Mouse (Mus musculus): ENCODE measurements around the gene Gm49366.
"Not testable (repeated sequence)": the region's sequence is repeated elsewhere in the genome, so short reads cannot be mapped to it uniquely, and the experiment has no call there.

The Gm49366 gene

DNA sequence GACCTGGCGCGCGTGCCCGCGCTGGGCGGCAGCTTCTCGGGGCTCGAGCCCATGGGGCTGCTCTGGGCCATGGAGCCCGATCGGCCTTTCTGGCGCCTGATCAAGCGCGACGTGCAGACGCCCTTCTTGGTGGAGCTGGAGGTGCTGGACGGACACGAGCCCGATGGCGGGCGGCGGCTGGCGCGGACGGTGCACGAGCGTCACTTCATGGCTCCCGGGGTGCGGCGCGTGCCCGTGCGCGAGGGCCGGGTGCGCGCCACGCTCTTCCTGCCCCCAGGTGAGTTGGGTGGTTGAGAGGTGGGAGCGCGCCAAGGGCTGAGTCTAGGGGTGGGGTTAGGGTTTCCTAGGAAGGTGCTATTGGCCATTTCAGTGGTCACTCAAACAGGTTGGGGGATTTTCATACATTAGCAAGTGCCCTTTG, at the start of gene Gm49366:
Gene Gm49366 (plus strand): TSS at position 245 of the 421 bp plus-strand sequence.
- not testable (repeated sequence) for DNase-seq (ENCODE audit: low read depth, low spot score); H3K36me3 ChIP-seq (ENCODE audit: control insufficient read depth, insufficient read depth, low read length, poor library complexity, severe bottlenecking)

DNA sequence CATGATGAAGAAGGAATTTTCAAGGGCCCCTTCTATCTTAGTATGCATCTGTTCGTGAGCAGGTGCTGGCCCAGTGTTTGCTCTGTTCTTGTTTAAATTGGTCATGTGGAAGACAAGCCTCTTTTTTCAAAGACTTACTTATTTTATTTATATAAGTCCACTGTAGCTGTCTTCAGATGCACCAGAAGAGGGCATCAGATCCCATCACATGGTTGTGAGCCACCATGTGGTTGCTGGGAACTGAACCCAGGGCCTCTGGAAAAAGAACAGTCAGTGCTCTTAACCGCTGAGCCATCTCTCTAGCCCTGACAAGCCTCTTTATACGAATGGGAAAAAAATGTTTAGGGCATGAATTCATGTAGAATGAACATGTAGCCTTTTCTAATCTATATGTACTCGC, 49.4 kb upstream of the Gm49366 start:
- no peak for DNase-seq (ENCODE audit: low read depth, low spot score)
- Histone ChIP-seq H3K36me3 (ENCODE audit: control insufficient read depth, insufficient read depth, low read length, poor library complexity, severe bottlenecking) (peaks cover 7% of the 10 kb centered on the region; the same call in 1 of the 2 replicates), H3K27me3 (ENCODE audit: control insufficient read depth, insufficient read depth, low read length, poor library complexity, severe bottlenecking) (no peaks in the 10 kb centered on the region)

More for the DNA sequence above, at the start of gene Gm49366:
- H3K27me3 ChIP-seq (ENCODE audit: control insufficient read depth, insufficient read depth, low read length, poor library complexity, severe bottlenecking) = not testable (repeated sequence)

DNA sequence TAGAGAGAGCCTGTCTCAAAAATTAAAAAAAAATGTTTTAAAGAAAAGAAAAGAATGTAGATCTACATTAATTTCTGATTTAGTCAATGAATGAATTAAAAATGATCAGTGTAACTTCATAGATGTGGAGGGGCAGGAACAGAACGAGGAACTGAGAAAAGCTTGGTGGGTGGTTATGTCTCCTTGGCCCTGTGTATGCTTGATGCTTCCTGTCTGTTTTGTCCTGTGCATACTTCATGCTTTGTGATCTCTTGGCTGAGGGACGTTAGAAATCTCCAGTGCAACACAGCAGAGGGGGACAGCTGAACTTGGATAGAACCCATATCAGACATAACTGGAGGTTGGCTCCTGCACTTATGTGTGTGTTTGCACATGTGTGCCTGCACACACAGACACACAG, 41.5 kb upstream of the Gm49366 start:
- H3K36me3 ChIP-seq (ENCODE audit: control insufficient read depth, insufficient read depth, low read length, poor library complexity, severe bottlenecking) = 0 out of 2 replicates have a peak, but pooled peaks cover 4% of the 10 kb centered on the region
- H3K27me3 ChIP-seq (ENCODE audit: control insufficient read depth, insufficient read depth, low read length, poor library complexity, severe bottlenecking) = no peaks in the 10 kb centered on the region
- DNase-seq (ENCODE audit: low read depth, low spot score) = peak; percentile 54

DNA sequence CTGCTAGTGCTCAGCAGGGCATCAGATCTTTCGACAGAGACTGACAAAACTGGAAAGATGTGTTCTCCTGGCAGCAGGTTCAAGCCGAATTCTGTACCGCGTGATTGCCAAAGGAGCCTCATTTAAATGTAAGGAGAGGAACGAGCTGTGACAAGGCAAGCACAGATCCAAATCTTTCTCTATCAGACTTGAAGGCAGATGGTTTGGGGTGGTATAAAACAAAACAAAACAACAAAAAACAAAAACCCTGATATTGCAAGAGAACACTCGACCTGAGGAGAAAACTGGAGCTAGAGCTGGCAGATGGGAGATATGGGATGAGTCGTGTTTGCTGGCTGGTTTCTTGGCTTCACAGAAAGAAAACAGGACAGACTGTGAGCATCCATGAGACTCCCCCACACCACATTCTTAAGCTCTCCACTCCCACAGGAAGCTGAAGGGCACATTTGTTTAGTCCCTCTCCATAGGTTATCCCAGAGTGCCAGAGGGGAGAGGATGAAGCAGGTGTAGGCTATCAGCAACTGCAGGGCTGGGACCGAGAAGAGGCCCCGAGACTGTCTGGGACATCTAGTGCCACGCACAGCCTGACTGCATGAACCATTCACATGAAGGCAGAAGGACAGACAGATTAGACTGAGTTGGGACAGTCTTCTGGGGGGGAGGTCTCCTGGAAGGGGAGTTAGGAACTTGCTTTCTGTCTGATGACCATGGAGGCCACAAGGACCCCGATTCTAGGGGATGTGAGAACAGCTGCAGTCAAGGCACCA, 40.2 kb upstream of the Gm49366 start:
- DNase-seq (ENCODE audit: low read depth, low spot score) = no peak
- Histone ChIP-seq H3K36me3 (ENCODE audit: control insufficient read depth, insufficient read depth, low read length, poor library complexity, severe bottlenecking) (0 out of 2 replicates have a peak, but pooled peaks cover 4% of the 10 kb centered on the region), H3K27me3 (ENCODE audit: control insufficient read depth, insufficient read depth, low read length, poor library complexity, severe bottlenecking) (no peaks in the 10 kb centered on the region)

DNA sequence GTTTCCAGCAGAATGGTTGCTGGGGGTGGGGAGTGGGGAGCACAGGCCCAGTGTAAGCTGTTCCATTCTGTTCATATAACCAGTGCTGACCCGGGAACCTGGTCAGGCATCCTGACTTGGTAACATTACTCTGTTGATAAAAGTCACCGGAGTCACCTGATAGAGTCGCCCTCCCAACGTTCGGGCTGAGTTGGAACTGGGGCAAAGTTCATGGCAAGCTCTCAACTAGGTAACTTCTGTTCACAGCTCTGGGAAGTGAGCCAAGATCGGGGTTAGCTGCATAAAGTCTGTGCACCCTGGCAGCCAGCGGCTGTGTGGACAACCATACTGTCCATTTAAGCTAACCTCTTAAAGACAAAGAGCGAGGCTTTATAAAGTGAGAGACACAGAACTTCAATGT, 39.5 kb upstream of the Gm49366 start:
- DNase-seq (ENCODE audit: low read depth, low spot score); H3K27me3 ChIP-seq (ENCODE audit: control insufficient read depth, insufficient read depth, low read length, poor library complexity, severe bottlenecking); H3K36me3 ChIP-seq (ENCODE audit: control insufficient read depth, insufficient read depth, low read length, poor library complexity, severe bottlenecking): not testable (repeated sequence)

DNA sequence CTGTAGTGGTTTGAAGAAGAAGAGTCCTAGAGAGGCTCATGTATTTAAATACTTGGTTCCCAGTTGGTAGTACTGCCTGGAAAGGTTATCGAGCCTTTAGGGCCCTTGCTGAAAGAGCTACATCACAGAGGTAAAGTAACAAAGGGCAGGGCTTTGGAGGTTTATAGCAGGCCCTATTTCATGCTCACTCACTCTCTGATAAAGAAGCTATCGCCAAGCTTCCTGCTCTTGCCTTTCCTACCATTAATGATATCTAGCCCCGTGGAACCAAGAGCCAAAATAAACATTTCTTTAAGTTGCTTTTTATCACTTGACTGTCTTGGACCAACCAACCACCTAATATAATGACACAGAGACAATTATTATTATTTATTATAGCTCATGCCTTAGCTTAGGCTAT, 38.3 kb upstream of the Gm49366 start:
- no peaks in the 10 kb centered on the region for H3K27me3 ChIP-seq (ENCODE audit: control insufficient read depth, insufficient read depth, low read length, poor library complexity, severe bottlenecking)
- no peak for DNase-seq (ENCODE audit: low read depth, low spot score)
- H3K36me3 ChIP-seq (ENCODE audit: control insufficient read depth, insufficient read depth, low read length, poor library complexity, severe bottlenecking) = no peaks in the 10 kb centered on the region

DNA sequence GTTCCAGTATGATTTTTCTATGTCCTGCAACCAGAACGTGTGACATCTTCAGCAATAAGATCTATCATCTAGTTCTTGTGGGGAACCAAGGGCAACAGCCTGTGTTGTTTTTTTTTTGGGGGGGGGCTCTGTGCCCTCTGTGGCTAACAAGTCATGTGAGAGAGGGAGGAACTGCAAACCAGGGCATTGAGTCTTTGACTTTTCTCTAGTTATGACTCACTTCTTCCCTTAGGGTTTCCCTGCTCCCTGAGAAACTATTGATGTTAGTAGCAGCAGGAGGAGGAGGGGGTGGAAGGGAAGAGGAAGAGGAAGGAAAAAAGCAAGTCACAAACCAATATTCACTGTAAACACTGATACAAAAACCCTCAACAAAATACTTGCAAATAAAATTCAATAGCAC, 34.9 kb upstream of the Gm49366 start:
- no peaks in the 10 kb centered on the region for H3K27me3 ChIP-seq (ENCODE audit: control insufficient read depth, insufficient read depth, low read length, poor library complexity, severe bottlenecking)
- no peaks in the 10 kb centered on the region for H3K36me3 ChIP-seq (ENCODE audit: control insufficient read depth, insufficient read depth, low read length, poor library complexity, severe bottlenecking)
- no peak for DNase-seq (ENCODE audit: low read depth, low spot score)

DNA sequence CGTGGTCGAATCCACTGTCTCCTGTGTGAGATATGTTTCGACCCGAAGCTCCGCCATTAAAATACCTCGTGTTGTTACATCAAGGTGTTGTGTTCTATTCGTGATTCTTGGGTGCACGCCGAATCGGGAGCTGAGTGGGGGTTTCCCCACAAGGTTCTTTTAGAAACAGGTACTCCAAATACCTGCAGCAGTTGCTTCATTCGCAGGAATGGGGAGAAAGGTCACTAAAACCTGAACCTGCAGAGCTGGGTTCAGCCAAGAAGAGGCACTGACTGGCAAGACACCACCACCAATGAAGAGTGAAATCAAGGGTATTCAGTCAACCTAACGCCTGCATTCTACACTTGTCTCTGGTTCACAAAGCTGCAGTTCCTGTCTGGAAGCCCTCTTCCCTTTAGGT, 30.5 kb upstream of the Gm49366 start:
- H3K36me3 ChIP-seq (ENCODE audit: control insufficient read depth, insufficient read depth, low read length, poor library complexity, severe bottlenecking) = no peaks in the 10 kb centered on the region
- H3K27me3 ChIP-seq (ENCODE audit: control insufficient read depth, insufficient read depth, low read length, poor library complexity, severe bottlenecking) = no peaks in the 10 kb centered on the region
- DNase-seq (ENCODE audit: low read depth, low spot score) = peak; percentile 18

DNA sequence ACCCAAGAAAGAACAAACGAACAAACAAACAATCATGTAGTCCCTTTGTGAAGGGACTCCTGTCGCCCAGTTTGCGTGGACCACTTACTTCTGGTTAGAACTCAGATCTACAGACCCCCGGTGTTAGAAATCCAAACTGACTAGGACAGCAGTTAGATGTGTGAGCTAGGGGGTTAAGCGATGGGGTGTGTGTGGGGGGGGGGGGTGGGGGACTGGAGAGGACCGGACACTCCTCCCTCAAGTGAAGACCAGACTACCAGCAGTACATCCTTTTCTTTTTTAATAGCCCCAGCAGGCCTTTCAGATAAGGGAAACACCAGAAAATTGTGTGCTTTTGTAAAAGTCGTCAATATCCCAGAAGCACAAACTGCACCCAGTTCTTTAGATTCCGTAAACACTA, 30.0 kb upstream of the Gm49366 start:
- no peaks in the 10 kb centered on the region for H3K27me3 ChIP-seq (ENCODE audit: control insufficient read depth, insufficient read depth, low read length, poor library complexity, severe bottlenecking)
- DNase-seq (ENCODE audit: low read depth, low spot score) = no peak
- H3K36me3 ChIP-seq (ENCODE audit: control insufficient read depth, insufficient read depth, low read length, poor library complexity, severe bottlenecking) = no peaks in the 10 kb centered on the region

DNA sequence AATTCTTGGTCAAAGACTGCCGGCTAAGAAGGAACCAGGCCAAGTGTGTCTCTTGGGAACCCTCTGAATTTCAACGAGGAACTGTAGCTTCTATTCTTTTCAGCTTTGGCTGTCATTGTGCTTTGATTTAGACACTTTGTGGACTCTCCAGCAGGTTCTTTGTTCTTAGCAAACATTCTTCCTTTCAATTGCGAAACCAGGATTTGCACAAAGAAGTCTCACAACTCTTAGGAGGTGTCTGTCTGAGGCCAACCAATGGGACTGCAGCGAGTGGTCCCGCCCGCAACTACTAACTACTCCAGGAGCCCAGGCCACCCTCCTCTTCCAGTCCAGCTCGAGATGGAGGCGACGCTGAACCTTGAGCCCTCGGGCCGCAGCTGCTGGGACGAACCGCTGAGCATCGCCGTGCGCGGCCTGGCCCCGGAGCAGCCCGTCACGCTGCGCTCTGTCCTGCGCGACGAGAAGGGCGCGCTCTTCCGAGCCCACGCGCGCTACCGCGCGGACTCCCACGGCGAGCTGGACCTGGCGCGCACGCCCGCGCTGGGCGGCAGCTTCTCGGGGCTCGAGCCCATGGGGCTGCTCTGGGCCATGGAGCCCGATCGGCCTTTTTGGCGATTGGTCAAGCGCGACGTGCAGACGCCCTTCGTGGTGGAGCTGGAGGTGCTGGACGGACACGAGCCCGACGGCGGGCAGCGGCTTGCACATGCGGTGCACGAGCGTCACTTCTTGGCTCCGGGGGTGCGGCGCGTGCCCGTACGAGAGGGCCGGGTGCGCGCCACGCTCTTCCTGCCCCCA, 29.4 kb upstream of the Gm49366 start, which contains the start of gene Acot1:
Gene Acot1 (plus strand): TSS at position 320 of the 795 bp plus-strand sequence.
- H3K36me3 ChIP-seq (ENCODE audit: control insufficient read depth, insufficient read depth, low read length, poor library complexity, severe bottlenecking); H3K27me3 ChIP-seq (ENCODE audit: control insufficient read depth, insufficient read depth, low read length, poor library complexity, severe bottlenecking): not testable (repeated sequence)
- peak; percentile 28 for DNase-seq (ENCODE audit: low read depth, low spot score)

DNA sequence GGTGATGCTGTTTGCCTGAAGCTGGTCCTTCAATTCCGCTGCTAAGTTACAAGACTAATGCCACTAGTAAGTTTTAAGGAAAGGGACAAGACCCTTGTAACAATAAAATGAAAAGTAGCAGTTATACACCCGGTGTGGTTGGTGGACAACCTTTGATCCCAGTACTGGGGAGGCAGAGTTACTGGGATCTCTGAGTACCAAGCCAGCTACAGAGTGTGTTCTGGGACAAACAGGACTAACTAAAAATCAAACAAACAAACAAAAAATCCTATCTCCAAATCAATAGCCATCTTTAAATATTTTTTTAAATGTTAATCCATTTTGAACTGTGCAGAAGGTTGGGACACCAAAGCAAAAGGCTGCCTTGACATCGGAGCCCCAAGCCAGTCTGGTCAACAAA, 28.5 kb upstream of the Gm49366 start:
- no peaks in the 10 kb centered on the region for H3K36me3 ChIP-seq (ENCODE audit: control insufficient read depth, insufficient read depth, low read length, poor library complexity, severe bottlenecking)
- no peak for DNase-seq (ENCODE audit: low read depth, low spot score)
- H3K27me3 ChIP-seq (ENCODE audit: control insufficient read depth, insufficient read depth, low read length, poor library complexity, severe bottlenecking) = no peaks in the 10 kb centered on the region

DNA sequence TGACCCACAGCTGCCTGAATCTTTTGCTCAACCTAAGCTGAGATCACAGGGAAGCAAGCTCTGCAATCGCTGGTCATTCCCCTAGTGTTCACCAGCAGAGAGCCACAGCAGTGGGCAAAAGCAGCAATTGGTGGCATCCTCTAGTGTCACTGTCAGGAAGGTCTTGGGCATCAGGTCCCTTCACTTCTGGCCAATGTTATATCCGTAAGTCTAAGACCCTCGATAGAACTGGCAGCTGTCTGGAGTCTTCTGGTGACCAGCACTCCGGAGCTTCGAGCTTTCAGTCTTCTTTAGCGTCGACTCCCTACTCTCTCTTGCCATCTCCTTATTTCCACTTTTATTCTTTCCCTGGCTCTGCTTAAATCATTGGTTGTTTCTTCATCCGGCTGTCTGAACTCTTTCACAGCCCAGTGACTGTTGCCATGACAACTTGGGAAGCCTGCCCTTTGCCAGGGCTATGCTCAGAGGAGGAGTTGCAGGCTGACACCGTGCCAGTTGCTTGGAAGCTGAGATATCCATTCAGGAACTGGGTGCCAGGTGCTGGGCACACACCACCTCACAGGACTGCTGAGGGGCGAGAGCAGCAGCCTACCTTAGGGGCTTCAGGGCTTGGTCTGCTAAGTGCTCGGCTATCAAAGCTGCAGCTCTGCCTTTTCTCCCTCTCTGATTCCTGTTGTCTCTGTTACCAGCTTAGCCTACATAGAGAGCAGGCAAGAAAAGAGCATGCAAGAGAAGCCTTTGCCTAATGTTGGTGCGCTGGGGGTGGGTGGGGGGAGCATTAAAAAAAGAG, 27.3 kb upstream of the Gm49366 start:
- Histone ChIP-seq H3K36me3 (ENCODE audit: control insufficient read depth, insufficient read depth, low read length, poor library complexity, severe bottlenecking) (no peaks in the 10 kb centered on the region), H3K27me3 (ENCODE audit: control insufficient read depth, insufficient read depth, low read length, poor library complexity, severe bottlenecking) (no peaks in the 10 kb centered on the region)
- DNase-seq (ENCODE audit: low read depth, low spot score) = peak; percentile 31

DNA sequence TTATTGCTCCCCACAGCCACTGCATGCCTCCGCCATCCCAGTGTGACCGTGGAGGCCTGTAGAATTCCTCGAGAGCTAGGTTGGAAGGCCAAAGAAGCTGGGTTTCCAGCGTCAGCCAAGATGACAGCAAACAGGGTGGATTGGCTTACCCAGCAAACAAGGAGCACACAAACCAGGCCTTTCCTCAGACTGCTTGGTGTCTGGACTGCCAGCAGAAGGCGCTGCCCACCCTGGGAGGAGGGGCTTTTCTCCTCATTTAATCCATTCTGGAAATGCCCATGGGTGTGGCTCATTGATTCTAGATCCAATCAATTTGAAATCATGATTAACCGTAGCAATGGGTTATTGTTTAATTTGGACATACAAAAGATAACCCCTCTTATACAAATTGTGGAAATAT, 25.6 kb upstream of the Gm49366 start:
- Histone ChIP-seq H3K36me3 (ENCODE audit: control insufficient read depth, insufficient read depth, low read length, poor library complexity, severe bottlenecking) (no peaks in the 10 kb centered on the region), H3K27me3 (ENCODE audit: control insufficient read depth, insufficient read depth, low read length, poor library complexity, severe bottlenecking) (no peaks in the 10 kb centered on the region)
- no peak for DNase-seq (ENCODE audit: low read depth, low spot score)

DNA sequence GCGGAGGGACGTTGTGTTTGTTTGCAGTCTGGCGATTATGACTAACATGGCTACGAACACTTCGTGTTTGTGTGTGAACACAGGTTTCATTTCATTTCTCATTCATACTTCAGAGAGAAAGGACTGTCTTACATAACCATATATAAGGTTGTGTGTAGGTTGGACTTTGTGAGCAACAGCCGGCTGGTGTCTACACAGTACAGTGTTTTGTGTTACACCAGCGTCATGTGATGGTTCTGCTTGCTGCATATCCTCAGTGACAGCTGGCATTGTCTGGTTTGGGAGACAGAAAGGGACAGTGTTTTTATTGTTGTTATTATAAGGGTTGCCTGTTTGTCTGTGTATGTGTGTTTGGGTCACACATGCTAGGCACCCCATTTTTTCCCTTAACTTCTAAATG, 25.0 kb upstream of the Gm49366 start:
- no peaks in the 10 kb centered on the region for H3K36me3 ChIP-seq (ENCODE audit: control insufficient read depth, insufficient read depth, low read length, poor library complexity, severe bottlenecking)
- no peaks in the 10 kb centered on the region for H3K27me3 ChIP-seq (ENCODE audit: control insufficient read depth, insufficient read depth, low read length, poor library complexity, severe bottlenecking)
- DNase-seq (ENCODE audit: low read depth, low spot score) = no peak

DNA sequence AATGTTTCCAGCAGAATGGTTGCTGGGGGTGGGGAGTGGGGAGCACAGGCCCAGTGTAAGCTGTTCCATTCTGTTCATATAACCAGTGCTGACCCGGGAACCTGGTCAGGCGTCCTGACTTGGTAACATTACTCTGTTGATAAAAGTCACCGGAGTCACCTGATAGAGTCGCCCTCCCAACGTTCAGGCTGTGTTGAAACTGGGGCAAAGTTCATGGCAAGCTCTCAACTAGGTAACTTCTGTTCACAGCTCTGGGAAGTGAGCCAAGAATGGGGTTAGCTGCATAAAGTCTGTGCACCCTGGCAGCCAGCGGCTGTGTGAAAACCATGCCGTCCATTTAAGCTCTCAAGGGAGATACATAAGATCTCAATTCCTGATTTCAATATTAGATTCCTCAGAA, 18.2 kb upstream of the Gm49366 start:
- DNase-seq (ENCODE audit: low read depth, low spot score) = peak; percentile 33
- H3K27me3 ChIP-seq (ENCODE audit: control insufficient read depth, insufficient read depth, low read length, poor library complexity, severe bottlenecking); H3K36me3 ChIP-seq (ENCODE audit: control insufficient read depth, insufficient read depth, low read length, poor library complexity, severe bottlenecking): not testable (repeated sequence)
